Mouse (Mus musculus) heart, adult 2 months (tissue): ENCODE measurements around the gene Olfr749. TPM values are rescaled to one million over a fixed set of nuclear protein-coding genes. Genes with fewer than 3 reads are reported as not detected.

Experiments used
- DNase-seq, 2 experiments: peaks; one replicate each; pipeline ENCODE4 v3.0.0; 2021
- H3K27ac ChIP-seq: fragments of 200-600 bp; 2 replicates; pipeline ENCODE4 v1.8.1; 2022
- H3K27me3 ChIP-seq: fragments of 200-500 bp; 2 replicates; pipeline ENCODE4 v1.6.1; 2012; ENCODE audit warnings: mild to moderate bottlenecking, low read length, inconsistent platforms, mixed read lengths; ENCODE audit not compliant: control insufficient read depth, insufficient read depth
- H3K36me3 ChIP-seq: fragments of 200-500 bp; 2 replicates; pipeline ENCODE4 v1.6.1; 2012; ENCODE audit warnings: low read length, inconsistent platforms; ENCODE audit not compliant: control insufficient read depth, insufficient read depth
- H3K4me1 ChIP-seq: fragments of 200-500 bp; 2 replicates; pipeline ENCODE4 v1.6.1; 2011; ENCODE audit warnings: low read length; ENCODE audit not compliant: control insufficient read depth, insufficient read depth
- H3K4me3 ChIP-seq: fragments of 200-600 bp; 2 replicates; pipeline ENCODE4 v1.8.1; 2022
- H3K79me2 ChIP-seq: fragments of 200-500 bp; replicated peaks from 2 replicates; pipeline ENCODE4 v1.6.1; 2012; ENCODE audit warnings: mild to moderate bottlenecking, inconsistent platforms, low read length, moderate library complexity, mixed read lengths; ENCODE audit not compliant: control insufficient read depth, insufficient read depth
- H3K9ac ChIP-seq: fragments of 200-500 bp; 2 replicates; pipeline ENCODE4 v1.6.1; 2012; ENCODE audit warnings: low read depth, mild to moderate bottlenecking, control low read depth, inconsistent platforms, low read length, mixed read lengths
- CTCF ChIP-seq: fragments of 200-600 bp; IDR thresholded peaks from 2 replicates; pipeline ENCODE4 v1.8.1; 2022; ENCODE audit warnings: antibody characterized with exemption, mild to moderate bottlenecking, moderate library complexity
- EP300 ChIP-seq: fragments of 200-500 bp; IDR thresholded peaks from 2 replicates; pipeline ENCODE4 v1.6.1; 2011; ENCODE audit warnings: low read depth, low read length, control low read depth; ENCODE audit not compliant: insufficient read depth
- POLR2A ChIP-seq: fragments of 200-500 bp; IDR thresholded peaks from 2 replicates; pipeline ENCODE4 v1.6.1; 2011; ENCODE audit warnings: mild to moderate bottlenecking, low read depth, low read length, control low read depth; ENCODE audit not compliant: insufficient read depth
- WGBS: fragments of 180-500 bp; shearing (Covaris S2); methylation state at CpG from one replicate; pipeline ENCODE4 v1.1.7; 2018; 5-methylcytosine and 5-hydroxymethylcytosine counted together
- intact Hi-C: fragments of 180-260 bp; cut with DNase I; formaldehyde crosslinking; loops from one replicate; pipeline ENCODE4 v1.15.1; 2025
- long read RNA-seq: library from polyadenylated mRNA; stranded (forward); transcript quantifications from one replicate; pipeline ENCODE4 v2.0.0, GENCODE M21; 2021
- polyA plus RNA-seq: library from polyadenylated mRNA; depleted of rRNA; stranded (reverse); fragments of >200 nt; gene quantifications from 2 replicates; pipeline ENCODE4 v1.2.3, GENCODE M21; 2012; rRNA removed
- total RNA-seq, 2 experiments: library from RNA; stranded (reverse); gene quantifications; 2 replicates each; pipeline ENCODE4 v1.2.3; 2021

Gene Olfr749
- total RNA-seq (not detected), polyA plus RNA-seq (not detected in 2 replicates)
- long read RNA-seq = 0 reads

DNA sequence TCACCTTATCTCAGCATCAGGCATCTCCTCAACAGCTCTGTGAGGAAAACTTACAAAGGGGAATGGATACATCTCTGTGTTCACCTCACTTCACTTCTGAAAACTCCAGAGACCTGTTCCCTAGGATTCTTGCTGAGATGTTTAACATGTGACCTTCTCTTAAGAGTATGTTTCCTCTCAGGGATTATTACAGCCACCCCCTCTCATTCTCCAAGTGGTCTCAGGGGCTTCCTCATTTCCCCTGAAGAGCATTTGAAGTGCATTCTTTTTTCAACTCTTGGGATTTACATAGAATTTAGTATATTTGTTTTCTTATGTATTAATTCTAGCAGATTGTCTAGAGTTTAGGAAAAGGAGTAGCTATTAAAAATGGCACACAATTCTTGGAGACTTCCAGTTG lies at the start of gene Olfr749:
Gene Olfr749 (minus strand): TSS at position 101 of the 400 bp plus-strand sequence.
- DNase-seq = no peak
- Histone ChIP-seq H3K27ac (no peak within 1 kb of the TSS), H3K4me3 (no peak within 1 kb of the TSS), H3K9ac (no peak within 1 kb of the TSS), H3K36me3 (no peaks in the 10 kb centered on the region), H3K4me1 (no peaks in the 10 kb centered on the region), H3K27me3 (no peaks in the 10 kb centered on the region), H3K79me2 (no peaks in the 10 kb centered on the region)
- intact Hi-C loops = no loop called here
- TF ChIP-seq POLR2A (no peak), EP300 (no peak), CTCF (no peak)

DNA sequence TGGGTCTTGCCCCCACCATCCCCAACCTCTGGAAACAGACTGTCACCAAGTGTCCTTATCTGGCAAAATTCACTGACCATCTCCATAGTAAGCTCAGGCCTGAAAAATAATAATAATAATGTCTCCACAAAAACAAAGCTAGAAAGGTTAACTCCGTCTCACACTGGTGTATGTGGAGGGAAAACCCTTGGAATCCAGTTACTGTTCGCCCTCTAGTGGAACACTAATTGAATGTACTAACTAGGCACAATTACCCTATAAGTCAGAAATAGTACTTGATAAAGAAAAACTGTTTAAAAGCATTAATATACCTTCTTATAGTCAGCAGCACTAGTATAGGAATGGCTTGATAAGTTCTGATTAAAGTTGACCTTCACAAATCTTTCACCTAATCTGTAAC lies 43.3 kb upstream of the Olfr749 start:
- no peak overlapping the region for H3K27ac ChIP-seq
- no peak overlapping the region for H3K4me3 ChIP-seq
- TF ChIP-seq CTCF (peak; percentile 47), POLR2A (no peak), EP300 (no peak)
- H3K79me2 ChIP-seq = no peaks in the 10 kb centered on the region
- H3K4me1 ChIP-seq = peaks cover 3% of the 10 kb centered on the region
- H3K9ac ChIP-seq = no peak overlapping the region
- peaks cover 6% of the 10 kb centered on the region for H3K36me3 ChIP-seq
- intact Hi-C loops = no loop called here
- DNase-seq = no peak
- H3K27me3 ChIP-seq = no peaks in the 10 kb centered on the region
- WGBS = 9% methylated on average over 2 of the region's 2 CpGs

- DNase-seq = peak; percentile 89 to 95
- Histone ChIP-seq H3K27ac (peak within 1 kb of the TSS; percentile 84), H3K79me2 (peaks cover 6% of the 10 kb centered on the region), H3K4me3 (peak within 1 kb of the TSS; percentile 74), H3K4me1 (peaks cover 3% of the 10 kb centered on the region), H3K36me3 (peaks cover 6% of the 10 kb centered on the region), H3K27me3 (no peaks in the 10 kb centered on the region), H3K9ac (peak within 1 kb of the TSS; percentile 88)
- WGBS = 0% methylated on average over 21 of the region's 21 CpGs
- intact Hi-C loops = loop anchor here (1.0 kb wide), 1 partner anchor 22 kb away; the partner anchor contains the start of genes Ccnb1ip1 and Parp2
- TF ChIP-seq POLR2A = peak; percentile 73
- peak; percentile 98 for TF ChIP-seq CTCF
- peak; percentile 69; the same call in 1 of the 2 replicates for TF ChIP-seq EP300
Observed at GRCm38 (mm10) chr14:50785251-50785637, 40.4 kb upstream of the Olfr749 start, which contains the start of gene Ttc5. Gene Ttc5, minus strand, starts transcription at chr14:50785519.

- peaks cover 3% of the 10 kb centered on the region for H3K4me1 ChIP-seq
- DNase-seq = no peak
- H3K27ac ChIP-seq = peak overlapping the region; percentile 84
- H3K9ac ChIP-seq = peak overlapping the region; percentile 88
- H3K36me3 ChIP-seq = peaks cover 6% of the 10 kb centered on the region
- no peaks in the 10 kb centered on the region for H3K27me3 ChIP-seq
- peaks cover 6% of the 10 kb centered on the region for H3K79me2 ChIP-seq
- WGBS = 12% methylated on average over 16 of the region's 16 CpGs
- intact Hi-C loops = loop anchor here (1.0 kb wide), 1 partner anchor 23 kb away; the partner anchor contains the start of genes Ccnb1ip1 and Parp2
- peak overlapping the region; percentile 74 for H3K4me3 ChIP-seq
- TF ChIP-seq POLR2A = no peak
Observed at GRCm38 (mm10) chr14:50784391-50785250, 39.7 kb upstream of the Olfr749 start.

GRCm38 (mm10) chr14:50782166-50782565 lies 37.3 kb upstream of the Olfr749 start:
- intact Hi-C loops = no loop called here
- Histone ChIP-seq H3K79me2 (peaks cover 6% of the 10 kb centered on the region), H3K9ac (no peak overlapping the region), H3K27ac (no peak overlapping the region), H3K4me1 (peaks cover 3% of the 10 kb centered on the region), H3K27me3 (no peaks in the 10 kb centered on the region), H3K36me3 (peaks cover 6% of the 10 kb centered on the region), H3K4me3 (no peak overlapping the region)
- no peak for DNase-seq
- WGBS = 94% methylated on average over 3 of the region's 3 CpGs
- TF ChIP-seq POLR2A = no peak
- TF ChIP-seq CTCF = no peak
- no peak for TF ChIP-seq EP300

DNA sequence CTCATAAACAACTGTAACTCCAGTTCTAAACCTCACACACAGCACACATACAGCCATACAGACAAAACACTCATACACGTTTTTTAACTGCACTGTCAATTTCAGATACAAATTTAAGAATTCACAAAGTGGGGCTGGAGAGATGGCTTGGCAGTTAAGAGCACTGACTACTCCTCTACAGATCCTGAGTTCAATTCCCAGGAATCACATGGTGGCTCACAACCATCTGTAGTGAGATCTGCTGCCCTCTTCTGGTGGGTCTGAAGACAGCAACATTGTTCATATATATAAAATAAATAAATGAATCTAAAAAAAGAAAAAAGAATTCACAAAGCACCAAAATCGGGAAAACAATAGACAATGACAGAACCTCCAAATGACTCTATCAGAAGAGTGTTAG lies 26.4 kb upstream of the Olfr749 start:
- Histone ChIP-seq H3K27me3 (no peaks in the 10 kb centered on the region), H3K4me1 (no peaks in the 10 kb centered on the region), H3K27ac (no peak overlapping the region), H3K36me3 (no peaks in the 10 kb centered on the region), H3K79me2 (no peaks in the 10 kb centered on the region), H3K9ac (no peak overlapping the region), H3K4me3 (no peak overlapping the region)
- peak; percentile 62 for TF ChIP-seq CTCF
- TF ChIP-seq EP300 = no peak
- intact Hi-C loops = no loop called here
- 75% methylated on average over 2 of the region's 2 CpGs for WGBS
- no peak for DNase-seq
